27 mouse cellular contexts compared by ENCODE assay signal in the genomic region with DNA sequence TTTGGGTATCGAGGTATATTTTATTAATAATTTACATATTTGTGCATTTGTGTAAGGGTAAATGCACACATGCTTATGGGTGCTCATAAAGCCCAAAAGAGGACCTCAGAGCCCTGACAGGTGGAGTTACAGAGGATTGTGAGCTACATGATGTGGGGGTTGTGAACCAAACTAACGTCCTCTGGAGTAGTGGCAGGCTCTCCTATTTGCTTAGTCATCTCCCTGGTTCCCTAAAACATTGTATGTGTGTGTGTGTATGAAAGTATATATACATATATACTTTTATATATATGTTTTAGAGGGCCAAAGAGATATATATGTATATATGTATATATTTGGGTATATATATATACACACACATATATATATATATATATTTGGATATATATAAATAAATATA. TPM values are rescaled to one million over a fixed set of nuclear protein-coding genes. Genes with fewer than 3 reads are reported as not detected.
"Had no signal": no experiment of that assay in that cellular context is flagged by ENCODE, and none has a peak within 500 bp of the region (broad histone marks: within the 10 kb centered on the region; RNA-seq: fewer than 3 reads in every experiment).

No protein-coding gene starts in this region.

- H3K4me2 ChIP-seq: lung, embryonic 14.5 days; midbrain, embryonic 12.5 days; neural tube, embryonic 13.5 days; neural tube, embryonic 15.5 days had no signal

- H3K36me3 ChIP-seq: midbrain, embryonic 10.5 days; midbrain, embryonic 12.5 days; neural tube, embryonic 13.5 days; neural tube, embryonic 15.5 days had no signal

- H3K27me3 ChIP-seq: midbrain, embryonic 12.5 days; neural tube, embryonic 13.5 days; neural tube, embryonic 15.5 days had no signal

- H3K9me3 ChIP-seq: midbrain, embryonic 10.5 days; midbrain, embryonic 12.5 days; neural tube, embryonic 13.5 days; neural tube, embryonic 15.5 days had no signal

- ATAC-seq: midbrain, embryonic 16.5 days had no signal

- H3K9ac ChIP-seq: lung, embryonic 14.5 days; midbrain, embryonic 12.5 days; neural tube, embryonic 13.5 days; neural tube, embryonic 15.5 days had no signal

- H3K27ac ChIP-seq: midbrain, embryonic 10.5 days; midbrain, embryonic 12.5 days; neural tube, embryonic 13.5 days; neural tube, embryonic 15.5 days had no signal

- H3K4me1 ChIP-seq: midbrain, embryonic 10.5 days; midbrain, embryonic 12.5 days; neural tube, embryonic 13.5 days; neural tube, embryonic 15.5 days had no signal

- H3K4me3 ChIP-seq: midbrain, embryonic 10.5 days; midbrain, embryonic 12.5 days; myocyte; neural tube, embryonic 13.5 days; neural tube, embryonic 15.5 days had no signal

- DNase-seq: lung, adult 18-20 months; lung, embryonic 14.5 days; lung, postnatal 10 days; lung, postnatal 4 days; midbrain, embryonic 14.5 days; retina, postnatal 1 day; right cerebral cortex, adult 18-20 months; right cerebral cortex, postnatal 25 days; right cerebral cortex, postnatal 4 days; spleen, adult 18-20 months; thymus, adult 18-20 months; thymus, postnatal 14 days; thymus, postnatal 36 days had no signal

RNA-seq across cellular contexts. Expression of a gene that starts 36.4 kb away (rescaled TPM):
- total RNA-seq: megakaryocyte-erythroid progenitor cell, adult 5-6 weeks had no signal
- polyA plus RNA-seq: liver, embryonic 16.5 days; lung, embryonic 14.5 days; lung, embryonic 16.5 days; midbrain, embryonic 10.5 days; midbrain, embryonic 12.5 days; myocyte; neural tube, embryonic 11.5 days; neural tube, embryonic 13.5 days; neural tube, embryonic 15.5 days; small intestine, adult 2 months; stomach, embryonic 14.5 days; stomach, embryonic 16.5 days; thymus, postnatal 0 days had no signal

RNA-seq across cellular contexts. Expression of a gene that starts 59.6 kb away (rescaled TPM):
- total RNA-seq: megakaryocyte-erythroid progenitor cell, adult 5-6 weeks had no signal
- polyA plus RNA-seq: liver, embryonic 16.5 days; lung, embryonic 14.5 days; lung, embryonic 16.5 days; midbrain, embryonic 10.5 days; midbrain, embryonic 12.5 days; midbrain, embryonic 14.5 days; midbrain, embryonic 16.5 days; myocyte; neural tube, embryonic 11.5 days; neural tube, embryonic 13.5 days; neural tube, embryonic 15.5 days; small intestine, adult 2 months; stomach, embryonic 14.5 days; stomach, embryonic 16.5 days; thymus, postnatal 0 days had no signal
